Mouse (Mus musculus) inflammation-experienced regulatory T-cells, adult 16 weeks (primary cell): ENCODE data around the gene Mt1. TPM values are rescaled to one million over a fixed set of nuclear protein-coding genes. Genes with fewer than 3 reads are reported as not detected.

Experiments
- polyA plus RNA-seq: library from polyadenylated mRNA; unstranded; fragments of 100-300 nt; shearing (Covaris generic); gene quantifications from one replicate; pipeline ENCODE4 v1.2.1, GENCODE M21; 2017

Mt1 gene
- 4.8 TPM for polyA plus RNA-seq

GRCm38 (mm10) chr8:94178857-94179712 lies at the start of gene Mt1:
Gene Mt1 (plus strand): TSS chr8:94179082.

GRCm38 (mm10) chr8:94136933-94137332 lies 41.9 kb upstream of the Mt1 start, which contains the start of gene Mt4:
Gene Mt4 (plus strand): TSS chr8:94137197.

GRCm38 (mm10) chr8:94152513-94153300 lies 26.2 kb upstream of the Mt1 start, which contains the start of gene Mt3:
Gene Mt3 (plus strand): TSS chr8:94152607.

GRCm38 (mm10) chr8:94172075-94172808 lies 6.6 kb upstream of the Mt1 start, which contains the start of gene Mt2:
Gene Mt2 (plus strand): TSS chr8:94172664.

GRCm38 (mm10) chr8:94214252-94215173 lies 35.6 kb downstream of the Mt1 start, which contains the start of gene Nup93:
Gene Nup93 (plus strand): TSS chr8:94214564.

Other genes with a start within 250 kb of the Mt1 start
- gene Amfr, start 166.2 kb upstream of the Mt1 start, polyA plus RNA-seq: 16.9 TPM
- gene Nudt21, start 142.1 kb upstream of the Mt1 start, polyA plus RNA-seq: 114 TPM
- gene Ogfod1, start 141.9 kb upstream of the Mt1 start, polyA plus RNA-seq: 22.8 TPM
- gene Bbs2, start 80.2 kb upstream of the Mt1 start, polyA plus RNA-seq: 12.1 TPM
- gene Mt4, start 41.9 kb upstream of the Mt1 start, polyA plus RNA-seq: not detected
- 0.96 TPM for gene Mt3, start 26.5 kb upstream of the Mt1 start, polyA plus RNA-seq
- gene Mt2, start 6.4 kb upstream of the Mt1 start, polyA plus RNA-seq: 2.8 TPM
- gene Nup93, start 35.5 kb downstream of the Mt1 start, polyA plus RNA-seq: 52.0 TPM
- gene Slc12a3, start 150.1 kb downstream of the Mt1 start, polyA plus RNA-seq: 0.17 TPM
- gene Herpud1, start 207.4 kb downstream of the Mt1 start, polyA plus RNA-seq: 161 TPM